Mouse (Mus musculus) testis, adult 2 months (tissue): ENCODE data around the gene Unc13c.

Experiments
- CTCF ChIP-seq: fragments of 200-500 bp; IDR thresholded peaks from 2 replicates; pipeline ENCODE4 v1.5.1; 2012; ENCODE audit warnings: low read depth, mild to moderate bottlenecking, inconsistent platforms, low read length, moderate library complexity; ENCODE audit not compliant: control insufficient read depth, insufficient read depth, insufficient replicate concordance
- POLR2A ChIP-seq: fragments of 200-500 bp; IDR thresholded peaks from 2 replicates; pipeline ENCODE4 v1.6.1; 2012; ENCODE audit warnings: low read depth, mild to moderate bottlenecking, inconsistent platforms, low read length, moderate library complexity; ENCODE audit not compliant: control insufficient read depth

DNA sequence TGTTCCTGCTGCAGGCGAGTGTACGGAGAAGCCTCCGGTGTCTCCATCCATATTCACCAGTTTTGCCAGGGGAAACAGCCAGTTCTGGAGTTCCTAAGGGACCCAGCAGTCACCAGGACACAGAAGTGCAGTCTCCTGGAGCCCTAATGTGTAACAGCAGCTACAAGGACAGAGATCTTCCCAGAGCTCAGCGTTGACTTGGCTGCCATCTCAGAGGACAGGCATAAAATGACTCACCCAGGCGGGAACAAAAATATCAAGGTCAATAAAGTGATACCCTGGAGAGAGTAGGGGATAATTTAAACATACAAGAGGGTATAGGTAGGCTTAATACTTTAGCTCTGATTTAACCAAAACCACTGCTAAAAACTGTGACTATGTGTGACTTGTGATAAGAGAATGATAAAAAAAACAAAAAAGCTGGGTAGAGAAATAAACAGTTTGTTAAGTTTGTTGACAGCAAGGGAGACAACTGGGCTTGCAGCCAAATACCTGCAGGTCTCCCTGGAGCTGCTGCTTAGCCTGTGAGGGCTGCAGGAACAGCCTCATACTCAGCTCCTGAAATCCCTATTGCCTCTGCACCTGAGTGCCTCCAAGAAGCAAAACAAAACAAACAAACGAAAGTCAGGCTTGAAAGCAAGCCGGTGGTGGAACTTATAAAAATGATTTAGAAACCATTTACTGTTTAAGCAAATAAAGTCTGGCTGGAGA, 39.4 kb upstream of the Unc13c start:
- TF ChIP-seq POLR2A: no peak
- TF ChIP-seq CTCF: no peak
